Mouse (Mus musculus) stomach, postnatal 0 days (tissue): ENCODE measurements around the gene Wdr41.

ENCODE experiments used
- CTCF ChIP-seq: IDR thresholded peaks from 2 replicates; pipeline ENCODE4 v1.5.1; 2016; ENCODE audit warnings: antibody characterized with exemption, low read depth, mild to moderate bottlenecking, moderate library complexity
- EP300 ChIP-seq: optimal IDR thresholded peaks from 2 replicates; pipeline ENCODE3; 2016; ENCODE audit warnings: antibody characterized with exemption

GRCm38 (mm10) chr13:95038200-95038599 lies 62.1 kb downstream of the Wdr41 start:
- TF ChIP-seq CTCF (no peak), EP300 (no peak)
